Mouse (Mus musculus) liver, adult 2 months (tissue): ENCODE measurements around the gene Trank1. TPM values are rescaled to one million over a fixed set of nuclear protein-coding genes. Genes with fewer than 3 reads are reported as not detected.

Experiments
- DNase-seq: peaks from one replicate; pipeline ENCODE4 v3.0.0-alpha.2; 2011; ENCODE audit warnings: low read depth, low spot score; ENCODE audit errors: extremely low read depth
- H3K27ac ChIP-seq: fragments of 200-500 bp; replicated peaks from 2 replicates; pipeline ENCODE4 v1.5.1; 2012; ENCODE audit warnings: low read depth, mild to moderate bottlenecking, control low read depth, inconsistent platforms, low read length; ENCODE audit not compliant: insufficient read depth
- H3K27me3 ChIP-seq: fragments of 200-500 bp; 2 replicates; pipeline ENCODE4 v1.6.1; 2012; ENCODE audit warnings: mild to moderate bottlenecking, moderate library complexity, low read length, inconsistent platforms; ENCODE audit not compliant: control insufficient read depth, insufficient read depth
- H3K36me3 ChIP-seq: fragments of 200-500 bp; 2 replicates; pipeline ENCODE4 v1.6.1; 2012; ENCODE audit warnings: low read length, inconsistent platforms; ENCODE audit not compliant: control insufficient read depth, insufficient read depth
- H3K4me1 ChIP-seq: fragments of 200-500 bp; 2 replicates; pipeline ENCODE4 v1.6.1; 2011; ENCODE audit warnings: low read length; ENCODE audit not compliant: control insufficient read depth, insufficient read depth
- H3K4me3 ChIP-seq: fragments of 200-500 bp; 2 replicates; pipeline ENCODE4 v1.5.1; 2011; ENCODE audit warnings: low read depth, mild to moderate bottlenecking, control low read depth, low read length, moderate library complexity; ENCODE audit not compliant: insufficient read depth
- H3K79me2 ChIP-seq: fragments of 200-500 bp; 2 replicates; pipeline ENCODE4 v1.6.1; 2012; ENCODE audit warnings: inconsistent platforms, mild to moderate bottlenecking, low read length, moderate library complexity; ENCODE audit not compliant: control insufficient read depth, insufficient read depth
- H3K9ac ChIP-seq: fragments of 200-500 bp; 2 replicates; pipeline ENCODE4 v1.6.1; 2012; ENCODE audit warnings: low read depth, mild to moderate bottlenecking, control low read depth, inconsistent platforms, low read length
- CTCF ChIP-seq: fragments of 200-500 bp; IDR thresholded peaks from 2 replicates; pipeline ENCODE4 v1.5.1; 2011; ENCODE audit warnings: low read depth, low read length, control low read depth
- POLR2A ChIP-seq: fragments of 200-500 bp; IDR thresholded peaks from 2 replicates; pipeline ENCODE4 v1.6.1; 2011; ENCODE audit warnings: low read length, control low read depth; ENCODE audit not compliant: insufficient read depth; ENCODE audit errors: extremely low read depth
- WGBS: fragments of 180-500 bp; shearing (Covaris S2); methylation state at CpG from one replicate; pipeline ENCODE4 v1.1.7; 2018; 5-methylcytosine and 5-hydroxymethylcytosine counted together
- polyA plus RNA-seq: library from polyadenylated mRNA; depleted of rRNA; stranded (reverse); fragments of >200 nt; gene quantifications from 2 replicates; pipeline ENCODE4 v1.2.3, GENCODE M21; 2012
- total RNA-seq: library from RNA; depleted of rRNA; stranded (reverse); fragments of >200 nt; gene quantifications from 2 replicates; pipeline ENCODE4 v1.2.3, GENCODE M21; 2014

Trank1 gene
- total and polyA plus RNA-seq, 2 experiments = under 0.01 TPM; not detected in 1

DNA sequence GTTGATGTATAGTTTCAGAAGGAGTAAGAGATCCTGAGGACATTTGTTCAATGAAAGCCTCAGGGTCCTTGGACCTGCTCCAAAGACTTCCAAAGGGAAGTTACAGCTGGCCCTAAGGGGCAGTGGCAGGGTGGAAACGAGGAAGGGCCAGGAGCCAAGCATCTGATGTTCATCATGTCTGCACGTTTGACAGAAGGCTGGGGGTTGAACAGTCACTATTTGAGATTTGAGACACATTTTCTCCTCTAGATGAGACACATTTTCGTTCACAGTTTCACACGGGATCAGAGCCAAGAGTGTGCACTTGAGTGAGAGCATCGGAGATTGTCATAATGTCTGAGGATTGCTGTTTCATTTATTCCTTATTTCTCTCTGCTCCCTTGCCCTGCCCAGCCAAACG is 96.5 kb downstream of the Trank1 start:
- H3K4me1 ChIP-seq = no peaks in the 10 kb centered on the region
- WGBS = 70% methylated on average over 6 of the region's 6 CpGs
- no peak overlapping the region for H3K4me3 ChIP-seq
- H3K27ac ChIP-seq = no peak overlapping the region
- DNase-seq = no peak
- H3K27me3 ChIP-seq = no peaks in the 10 kb centered on the region
- no peak overlapping the region for H3K9ac ChIP-seq
- TF ChIP-seq POLR2A = no peak
- TF ChIP-seq CTCF = no peak
- H3K36me3 ChIP-seq = no peaks in the 10 kb centered on the region
- no peaks in the 10 kb centered on the region for H3K79me2 ChIP-seq

DNA sequence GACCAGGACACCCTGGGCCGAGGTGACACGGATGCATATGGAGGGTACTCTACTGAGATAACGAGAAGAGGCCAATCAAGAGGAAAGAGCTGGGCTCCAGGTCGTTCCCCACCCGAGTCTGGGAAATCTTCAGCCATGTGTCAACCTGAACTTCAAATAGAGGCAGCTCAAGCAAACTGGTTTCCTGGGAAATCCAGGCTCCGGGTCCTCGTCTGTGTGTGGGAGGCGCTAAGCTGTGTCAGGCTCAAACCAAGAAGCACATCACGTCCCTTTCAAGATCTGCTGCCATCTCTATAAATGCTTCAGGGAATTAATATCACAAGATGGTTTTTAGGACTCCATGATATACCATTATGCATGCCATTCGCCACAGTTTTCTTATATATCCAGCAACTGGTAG is 96.9 kb downstream of the Trank1 start:
- H3K27me3 ChIP-seq = no peaks in the 10 kb centered on the region
- no peak overlapping the region for H3K4me3 ChIP-seq
- no peak for TF ChIP-seq POLR2A
- no peak for TF ChIP-seq CTCF
- no peaks in the 10 kb centered on the region for H3K4me1 ChIP-seq
- no peaks in the 10 kb centered on the region for H3K79me2 ChIP-seq
- H3K36me3 ChIP-seq = no peaks in the 10 kb centered on the region
- no peak overlapping the region for H3K27ac ChIP-seq
- H3K9ac ChIP-seq = no peak overlapping the region
- 77% methylated on average over 10 of the region's 10 CpGs for WGBS
- no peak for DNase-seq

DNA sequence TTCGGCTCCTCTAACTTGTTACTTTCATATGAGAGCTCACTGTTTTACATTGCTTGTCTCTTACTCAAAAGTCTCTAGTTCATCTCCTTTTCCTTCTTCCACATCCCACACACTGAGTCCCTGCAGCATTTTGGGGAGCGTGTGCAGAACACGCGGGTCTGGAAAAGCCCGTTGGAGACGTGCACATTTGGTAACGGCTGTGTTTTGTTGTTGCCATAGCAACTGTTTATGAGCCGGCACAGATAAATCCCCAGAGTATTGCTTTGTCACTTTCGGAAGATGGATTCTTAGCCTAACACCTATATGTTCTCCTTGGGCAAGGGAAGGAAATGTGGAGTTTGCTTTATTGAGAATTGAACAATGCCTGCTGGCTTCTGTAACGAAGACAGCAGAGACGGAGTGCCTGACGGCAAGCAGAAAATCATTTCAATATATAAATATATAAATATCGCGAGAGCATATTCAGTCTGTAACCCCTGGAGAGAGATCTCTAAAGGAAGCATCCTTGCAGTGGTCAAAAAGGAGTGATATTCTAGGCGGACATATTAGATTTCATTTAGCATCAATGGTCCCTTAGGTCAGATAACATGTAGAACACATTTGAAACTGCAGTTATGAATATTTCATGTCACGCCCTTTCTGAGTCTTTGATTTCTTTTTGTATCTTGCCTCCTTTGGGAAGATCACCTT is 101.1 kb downstream of the Trank1 start:
- TF ChIP-seq POLR2A = no peak
- no peak for TF ChIP-seq CTCF
- Histone ChIP-seq H3K9ac (no peak overlapping the region), H3K27me3 (no peaks in the 10 kb centered on the region), H3K4me1 (no peaks in the 10 kb centered on the region), H3K4me3 (no peak overlapping the region), H3K27ac (no peak overlapping the region), H3K79me2 (no peaks in the 10 kb centered on the region), H3K36me3 (no peaks in the 10 kb centered on the region)
- 91% methylated on average over 16 of the region's 16 CpGs for WGBS
- DNase-seq = no peak

DNA sequence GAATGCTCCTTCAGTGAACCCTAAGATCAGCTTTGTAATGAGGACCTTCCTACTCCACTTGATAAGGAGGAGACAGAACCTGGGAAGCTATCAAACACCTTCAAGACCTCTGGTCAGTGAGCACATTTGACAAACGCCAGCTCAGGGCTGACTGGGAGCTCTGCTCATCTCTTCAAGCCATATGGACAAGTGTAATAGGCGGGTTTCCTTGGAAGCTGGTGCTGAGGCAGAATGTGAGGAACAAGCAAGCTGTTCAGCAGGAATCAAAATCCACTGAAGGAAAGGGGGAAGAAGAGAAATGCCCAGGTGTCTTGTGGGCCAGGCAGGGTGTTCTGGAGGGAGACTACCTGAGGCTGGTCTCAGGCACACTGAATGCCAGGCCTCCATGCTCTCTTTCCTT is 110.3 kb downstream of the Trank1 start:
- Histone ChIP-seq H3K4me3 (no peak overlapping the region), H3K9ac (no peak overlapping the region), H3K4me1 (no peaks in the 10 kb centered on the region), H3K27me3 (no peaks in the 10 kb centered on the region), H3K36me3 (no peaks in the 10 kb centered on the region), H3K79me2 (no peaks in the 10 kb centered on the region), H3K27ac (no peak overlapping the region)
- no peak for TF ChIP-seq CTCF
- no peak for TF ChIP-seq POLR2A
- DNase-seq = no peak
- 81% methylated on average over 2 of the region's 2 CpGs for WGBS

DNA sequence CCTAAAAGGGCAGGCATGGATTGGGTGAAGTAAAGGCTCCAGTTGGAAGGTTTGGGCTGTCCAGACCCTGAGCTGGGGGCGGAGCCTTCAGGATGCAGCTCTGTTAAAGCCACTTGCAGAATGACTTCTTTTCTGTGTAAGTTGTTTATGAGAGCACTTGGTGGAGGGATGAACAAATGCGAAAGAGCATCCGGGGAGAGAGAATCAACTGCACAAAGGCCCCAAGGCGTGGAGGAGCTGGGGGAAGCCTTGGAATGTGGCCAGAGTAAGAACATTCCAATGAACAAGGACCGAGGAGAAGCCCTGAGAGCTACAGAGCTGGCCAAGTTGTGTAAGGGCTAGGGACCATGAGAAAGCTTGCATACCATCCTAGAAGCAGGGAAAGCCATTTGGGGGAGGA is 111.0 kb downstream of the Trank1 start:
- no peak overlapping the region for H3K9ac ChIP-seq
- no peaks in the 10 kb centered on the region for H3K27me3 ChIP-seq
- H3K36me3 ChIP-seq = no peaks in the 10 kb centered on the region
- TF ChIP-seq CTCF (no peak), POLR2A (no peak)
- no peak overlapping the region for H3K27ac ChIP-seq
- H3K79me2 ChIP-seq = no peaks in the 10 kb centered on the region
- DNase-seq = no peak
- no peak overlapping the region for H3K4me3 ChIP-seq
- H3K4me1 ChIP-seq = no peaks in the 10 kb centered on the region
- WGBS = 72% methylated on average over 5 of the region's 5 CpGs

DNA sequence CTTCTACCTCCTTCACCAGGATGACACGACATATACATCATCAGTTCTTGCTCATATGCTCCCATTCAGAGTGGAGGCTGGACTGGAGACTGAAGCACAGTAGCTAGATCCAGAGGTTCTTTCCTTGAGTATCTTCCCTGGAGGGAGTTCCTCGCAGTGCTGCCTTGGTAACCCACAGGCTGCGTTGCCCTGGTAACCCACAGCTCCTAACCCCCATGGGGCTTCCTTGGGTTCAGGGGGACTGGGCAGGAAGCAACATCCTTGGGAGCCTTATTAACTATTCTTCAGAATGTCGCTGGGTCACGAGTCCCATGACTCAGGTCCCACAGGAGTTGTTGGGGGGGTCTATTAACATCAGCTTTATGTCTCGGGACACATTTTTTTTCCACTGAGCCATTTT is 113.6 kb downstream of the Trank1 start:
- Histone ChIP-seq H3K4me3 (no peak overlapping the region), H3K27me3 (no peaks in the 10 kb centered on the region), H3K4me1 (no peaks in the 10 kb centered on the region), H3K36me3 (no peaks in the 10 kb centered on the region), H3K79me2 (no peaks in the 10 kb centered on the region), H3K9ac (no peak overlapping the region), H3K27ac (no peak overlapping the region)
- no peak for DNase-seq
- no peak for TF ChIP-seq POLR2A
- TF ChIP-seq CTCF = no peak
- WGBS = 75% methylated on average over 6 of the region's 6 CpGs
